Mouse (Mus musculus) MN1 (cell line): ENCODE measurements around the gene Ier2.
A peak's percentile ranks its signal among the peaks of the same experiment; 100 is the strongest.

Source experiments
- DNase-seq: peaks from one replicate; pipeline ENCODE4 v3.0.0-alpha.2; 2016; ENCODE audit warnings: low spot score

Gene Ier2

GRCm38 (mm10) chr8:84661961-84662571 is 586 bp downstream of the Ier2 start:
- peak; percentile 57 for DNase-seq

- DNase-seq: peak; percentile 90
Measured at GRCm38 (mm10) chr8:84661458-84661871, 1.2 kb downstream of the Ier2 start.

GRCm38 (mm10) chr8:84660819-84661457 is 1.7 kb downstream of the Ier2 start:
- peak; percentile 60 for DNase-seq

GRCm38 (mm10) chr8:84659936-84660818 is 2.5 kb downstream of the Ier2 start:
- DNase-seq: peak; percentile 88

- DNase-seq: no peak
Measured at GRCm38 (mm10) chr8:84658951-84659350, 3.7 kb downstream of the Ier2 start.

- no peak for DNase-seq
Measured at GRCm38 (mm10) chr8:84657680-84658079, 5.0 kb downstream of the Ier2 start.

- no peak for DNase-seq
Measured at GRCm38 (mm10) chr8:84657203-84657602, 5.4 kb downstream of the Ier2 start.

- peak; percentile 83 for DNase-seq
Measured at GRCm38 (mm10) chr8:84656641-84657126, 6.0 kb downstream of the Ier2 start.

- no peak for DNase-seq
Measured at GRCm38 (mm10) chr8:84656191-84656525, 6.5 kb downstream of the Ier2 start.

GRCm38 (mm10) chr8:84655336-84656190 is 7.1 kb downstream of the Ier2 start:
- DNase-seq: no peak

GRCm38 (mm10) chr8:84654597-84654996 is 8.1 kb downstream of the Ier2 start:
- no peak for DNase-seq

GRCm38 (mm10) chr8:84653092-84653631 is 9.5 kb downstream of the Ier2 start:
- no peak for DNase-seq

- DNase-seq: no peak
Measured at GRCm38 (mm10) chr8:84650213-84650612, 12.4 kb downstream of the Ier2 start.

GRCm38 (mm10) chr8:84647461-84647901 is 15.2 kb downstream of the Ier2 start:
- no peak for DNase-seq

GRCm38 (mm10) chr8:84646800-84647199 is 15.9 kb downstream of the Ier2 start:
- no peak for DNase-seq

- DNase-seq: no peak
Measured at GRCm38 (mm10) chr8:84643019-84643418, 19.6 kb downstream of the Ier2 start.

GRCm38 (mm10) chr8:84641578-84642361 is 20.9 kb downstream of the Ier2 start:
- DNase-seq: no peak

GRCm38 (mm10) chr8:84640617-84641294 is 21.9 kb downstream of the Ier2 start:
- DNase-seq: no peak

GRCm38 (mm10) chr8:84640010-84640588 is 22.6 kb downstream of the Ier2 start:
- DNase-seq: no peak
